Mouse (Mus musculus): ENCODE measurements at regions not wholly inside any gene's neighbourhood (a gene's known extent, or its start where the extent isn't known, plus 50 kb on each side); places are given as distances from the start of the nearest gene placed in this dataset.
"Not testable (repeated sequence)": the region's sequence is repeated elsewhere in the genome, so short reads cannot be mapped to it uniquely, and the experiment has no call there.

DNA sequence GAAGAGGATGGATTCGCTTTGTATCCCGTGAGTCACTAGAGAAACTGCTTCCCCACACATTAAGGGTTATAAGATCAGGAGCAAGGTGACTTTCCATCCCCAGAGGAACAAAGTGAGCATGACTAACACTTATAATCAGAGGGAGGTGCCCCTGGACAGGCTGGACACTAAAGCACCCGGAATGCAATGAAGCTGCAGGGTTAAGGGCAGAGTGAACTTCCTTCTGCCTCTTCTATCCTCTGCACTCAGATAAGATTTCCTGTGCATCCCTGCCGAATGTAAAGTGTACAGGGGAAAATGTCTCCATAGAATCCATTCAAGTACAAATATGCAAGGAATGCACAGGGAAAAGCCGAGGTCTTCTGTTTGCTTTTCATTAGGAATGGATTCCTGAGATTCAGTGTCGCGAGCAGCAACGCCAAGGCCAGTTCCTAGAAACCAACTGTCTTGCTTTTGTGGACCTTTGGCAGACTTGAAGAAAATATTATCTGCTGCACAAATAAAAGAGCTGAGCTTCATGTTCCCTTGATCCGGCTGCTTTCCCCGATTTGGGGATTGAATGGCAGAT is 58.5 kb upstream of the Fbxl7 start:
- DNase-seq (ENCODE audit: low spot score in 2 of 2), result no peak

DNA sequence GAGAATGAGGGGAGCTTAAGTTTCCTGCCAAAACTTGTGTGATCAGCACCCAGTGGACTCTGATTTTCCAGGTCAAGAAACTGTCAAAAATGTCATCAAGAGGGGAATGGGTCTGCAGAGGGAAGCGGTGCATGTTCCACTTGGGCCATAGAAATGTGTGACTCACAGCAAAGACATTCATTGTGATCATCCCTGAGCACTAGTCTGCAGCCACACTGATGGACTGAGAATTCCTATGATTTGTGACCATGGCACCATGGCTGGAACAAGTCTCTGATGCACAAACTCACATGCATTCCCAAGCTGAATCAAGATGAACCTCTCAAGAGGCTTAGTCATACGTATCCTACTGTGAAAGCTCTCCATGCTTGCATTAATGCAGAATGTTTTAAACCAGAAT is 63.6 kb upstream of the Fbxl7 start:
- DNase-seq (ENCODE audit: low spot score in 2 of 2), result no peak

DNA sequence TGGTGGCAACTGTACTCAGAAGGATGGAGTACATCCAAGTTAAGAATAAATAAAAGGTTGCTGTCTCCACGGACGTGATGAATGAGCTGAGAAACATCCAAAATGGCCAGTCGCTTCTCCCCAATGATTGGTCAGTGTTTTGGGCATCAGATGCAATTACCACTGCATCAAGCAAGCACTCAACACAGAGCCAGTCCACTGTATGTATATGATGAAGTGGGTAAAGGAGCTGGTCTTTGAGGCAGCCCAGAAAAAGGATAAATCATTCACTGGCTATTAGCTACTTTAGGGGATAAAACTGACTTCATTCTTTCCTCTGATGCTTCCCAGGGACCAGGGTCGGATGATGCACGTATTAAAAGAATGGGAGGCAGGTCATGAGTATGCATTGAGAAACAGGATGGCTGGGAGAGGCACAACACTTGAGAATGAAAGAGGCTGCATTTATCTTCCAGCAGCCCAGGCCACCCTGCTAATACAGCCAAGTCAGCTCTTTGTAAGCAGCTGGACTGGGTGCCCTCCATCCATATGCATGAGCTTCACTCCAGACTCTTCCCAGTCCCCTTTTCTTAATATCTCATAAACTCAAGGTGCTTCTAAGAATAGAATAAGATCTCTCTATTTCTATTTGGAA is 73.1 kb upstream of the Fbxl7 start:
- DNase-seq (ENCODE audit: low spot score in 2 of 2), result no peak

DNA sequence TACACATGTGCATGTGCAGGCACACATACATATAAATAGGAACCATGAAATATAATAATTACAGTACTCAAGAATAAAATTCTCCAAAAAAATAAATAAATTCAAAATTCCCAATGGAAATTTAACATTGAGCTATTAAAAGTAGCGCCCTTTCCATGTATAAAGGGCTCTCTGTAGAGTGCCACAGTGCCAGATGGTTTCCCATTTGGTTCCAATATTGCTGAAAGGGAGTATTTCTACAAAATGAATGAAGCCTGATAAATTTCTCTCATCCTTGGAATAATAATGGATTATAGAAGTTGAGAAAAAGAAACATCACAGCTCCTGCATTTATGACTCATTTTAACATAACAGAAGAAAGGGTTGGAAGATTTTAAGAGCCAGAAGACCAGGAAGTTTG is 75.4 kb upstream of the Fbxl7 start:
- DNase-seq (ENCODE audit: low spot score in 2 of 2), result peak in 1 of 2 experiments; percentile 22

- DNase-seq (ENCODE audit: low spot score in 2 of 2), result no peak
Measured at GRCm38 (mm10) chr15:26993054-26993453, 97.7 kb upstream of the Fbxl7 start.

- DNase-seq (ENCODE audit: low spot score in 2 of 2), result no peak
Measured at GRCm38 (mm10) chr15:27009069-27009468, 113.7 kb upstream of the Fbxl7 start.

DNA sequence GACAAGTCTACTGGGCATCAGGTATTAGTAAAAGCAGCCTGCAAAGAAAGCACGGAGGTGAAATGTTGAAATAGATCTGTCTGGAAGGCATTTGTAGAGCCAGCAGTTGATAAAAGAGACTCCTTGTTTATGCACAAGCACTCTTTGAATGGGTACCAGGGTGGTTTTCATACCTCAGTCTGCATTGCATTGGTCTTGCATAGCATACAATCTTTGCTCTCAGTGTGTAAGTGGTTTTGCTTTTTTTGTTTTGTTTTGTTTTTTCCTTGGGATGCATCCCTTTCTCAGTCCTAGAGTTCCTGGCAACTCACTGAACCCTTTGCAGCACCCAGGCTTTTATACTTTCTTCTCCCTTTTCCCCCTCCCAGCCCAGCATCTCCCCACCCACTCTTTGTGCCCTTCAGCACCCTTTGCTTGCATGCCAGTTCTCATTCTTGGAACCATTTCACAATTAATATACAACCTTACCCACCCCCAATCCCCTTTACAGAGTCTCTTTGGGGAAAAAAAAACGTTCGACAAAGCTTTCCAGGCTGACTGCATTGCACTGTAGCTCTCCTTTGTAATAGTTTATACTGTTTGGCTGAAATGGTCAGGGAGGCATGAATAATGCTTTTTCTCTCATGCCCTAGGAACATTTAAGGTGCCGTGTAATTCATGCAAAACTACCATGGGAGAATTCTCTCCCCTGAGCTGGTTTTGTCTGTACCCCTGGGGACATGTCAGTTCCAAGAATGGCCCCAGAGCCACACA is 118.7 kb upstream of the Fbxl7 start:
- no peak for DNase-seq (ENCODE audit: low spot score in 2 of 2)

DNA sequence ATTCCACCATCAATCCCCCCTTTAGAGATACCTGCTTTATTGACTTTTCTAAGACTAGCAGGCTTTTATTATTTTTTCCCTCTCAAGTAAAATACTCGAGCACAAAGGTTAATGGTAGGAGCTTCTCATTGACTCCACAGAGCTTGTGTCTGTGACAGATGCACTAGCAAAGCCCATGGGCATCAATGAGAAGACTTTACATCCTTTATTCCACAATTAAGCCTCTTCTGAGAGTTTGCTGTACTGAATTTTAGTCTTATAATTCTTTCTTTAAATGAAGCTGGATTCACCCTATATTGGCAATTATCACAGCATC is 119.2 kb upstream of the Fbxl7 start:
- no peak for DNase-seq (ENCODE audit: low spot score in 2 of 2)

- no peak for DNase-seq (ENCODE audit: low spot score in 2 of 2)
Measured at GRCm38 (mm10) chr15:27020471-27020870, 125.1 kb upstream of the Fbxl7 start.

- no peak for DNase-seq (ENCODE audit: low spot score in 2 of 2)
Measured at GRCm38 (mm10) chr15:27033261-27033660, 137.9 kb upstream of the Fbxl7 start.

GRCm38 (mm10) chr15:27043788-27044187 is 148.4 kb upstream of the Fbxl7 start:
- DNase-seq (ENCODE audit: low spot score in 2 of 2), result no peak

- no peak for DNase-seq (ENCODE audit: low spot score in 2 of 2)
Measured at GRCm38 (mm10) chr15:27050673-27051072, 155.3 kb upstream of the Fbxl7 start.

GRCm38 (mm10) chr15:27063456-27063855 is 168.1 kb upstream of the Fbxl7 start:
- DNase-seq (ENCODE audit: low spot score in 2 of 2), result no peak

DNA sequence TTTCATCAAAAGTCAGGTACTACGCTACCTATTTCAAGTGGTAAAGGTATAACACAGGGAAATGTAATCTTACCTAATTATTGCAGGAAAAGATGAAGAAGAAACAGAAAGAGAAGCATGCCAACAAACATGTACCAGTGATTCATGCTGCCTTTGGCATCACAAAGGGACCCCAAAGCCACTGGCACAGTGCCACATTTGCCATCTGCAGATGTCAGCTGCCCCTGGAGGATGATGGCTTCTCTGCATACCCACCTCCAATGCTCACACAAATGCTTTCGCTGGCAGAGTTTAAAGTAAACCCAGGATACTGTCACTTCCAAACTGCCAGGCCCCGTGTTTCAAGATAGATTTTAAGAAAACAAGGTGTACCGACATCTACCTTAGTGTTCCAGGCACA is 168.6 kb upstream of the Fbxl7 start:
- peak; percentile 68 to 76 for DNase-seq (ENCODE audit: low spot score in 2 of 2)

GRCm38 (mm10) chr15:27067691-27068090 is 172.3 kb upstream of the Fbxl7 start:
- DNase-seq (ENCODE audit: low spot score in 2 of 2), result no peak

DNA sequence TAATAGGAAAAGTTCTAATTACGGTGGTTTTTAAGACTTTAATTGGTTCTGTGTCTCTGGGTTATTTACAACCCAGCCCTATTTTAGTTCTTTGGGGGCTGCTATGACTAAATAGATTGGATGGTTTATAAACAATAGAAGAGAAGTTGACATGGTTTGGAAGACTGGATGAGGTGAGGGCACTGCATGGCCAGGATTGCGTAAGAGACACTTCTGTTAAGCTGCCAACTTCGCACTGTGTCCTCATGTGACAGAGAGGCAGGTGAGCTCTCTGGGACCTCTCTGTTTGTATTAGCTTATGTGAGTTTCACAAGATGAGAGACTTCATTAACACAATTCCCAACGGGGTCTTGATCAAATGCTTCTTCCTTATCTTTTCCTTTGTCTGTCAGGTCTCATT is 182.5 kb upstream of the Fbxl7 start:
- DNase-seq (ENCODE audit: low spot score in 2 of 2), result no peak

DNA sequence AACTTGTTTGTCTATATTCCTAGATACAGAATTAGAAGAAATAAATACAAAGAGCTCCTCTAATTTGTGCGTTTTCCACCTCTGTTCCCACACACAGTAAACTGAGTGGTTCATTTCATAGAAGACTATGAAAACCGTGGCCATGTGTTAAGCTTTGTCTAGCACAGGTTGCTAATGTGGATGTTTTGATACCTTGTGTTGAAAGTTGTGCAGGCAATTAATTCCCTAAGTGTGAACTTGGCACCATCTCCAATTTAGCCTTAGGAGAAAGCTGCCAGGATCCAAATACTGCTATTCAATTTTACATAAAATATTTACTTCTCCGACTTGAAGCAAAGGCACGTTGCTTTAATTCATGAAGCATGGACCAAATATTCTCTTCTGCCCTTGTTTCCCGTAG is 187.4 kb upstream of the Fbxl7 start:
- DNase-seq (ENCODE audit: low spot score in 2 of 2), result no peak

DNA sequence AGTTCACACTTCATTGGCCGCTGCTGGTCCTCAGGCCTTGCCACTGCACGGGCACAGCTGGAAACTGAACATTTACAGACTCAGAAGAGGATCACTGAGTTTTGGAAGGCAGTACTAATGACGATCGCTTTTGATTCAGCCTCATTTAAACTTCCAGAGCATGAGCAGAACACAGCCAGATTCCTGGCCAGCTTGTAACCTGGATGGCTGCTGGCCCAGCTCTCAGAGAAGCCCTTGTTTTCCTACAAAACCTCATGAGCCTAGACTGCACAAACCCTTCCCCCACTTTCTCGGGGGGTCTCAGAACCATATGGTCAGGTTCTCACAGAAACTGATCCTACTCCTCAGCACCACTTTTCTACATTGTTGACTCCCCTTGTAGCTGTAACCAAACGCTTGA is 188.2 kb upstream of the Fbxl7 start:
- DNase-seq (ENCODE audit: low spot score in 2 of 2), result no peak

- DNase-seq (ENCODE audit: low spot score in 2 of 2), result no peak
Measured at GRCm38 (mm10) chr15:27089155-27089554, 193.8 kb upstream of the Fbxl7 start.

DNA sequence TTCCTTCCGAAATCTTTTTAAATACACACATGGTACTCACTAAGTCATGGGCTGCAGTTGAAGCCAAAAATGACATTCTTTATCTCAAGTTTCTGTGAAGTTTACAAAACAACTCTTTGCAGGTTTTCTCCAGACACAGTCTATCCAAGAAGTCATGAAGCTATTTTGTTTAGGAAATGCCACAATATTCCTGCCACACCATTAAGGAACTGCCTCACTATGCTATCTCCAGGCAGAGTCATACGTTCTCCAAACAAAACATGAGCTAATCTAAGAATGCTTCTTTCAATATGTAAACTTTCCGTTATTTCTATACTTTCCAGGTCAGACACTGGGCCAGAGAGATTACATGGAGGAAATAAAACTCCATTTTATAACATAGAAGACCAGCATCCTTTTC is 198.7 kb upstream of the Fbxl7 start:
- DNase-seq (ENCODE audit: low spot score in 2 of 2), result no peak

- DNase-seq (ENCODE audit: low spot score in 2 of 2), result peak; percentile 12 to 28
Measured at GRCm38 (mm10) chr15:27095231-27095630, 199.9 kb upstream of the Fbxl7 start.

DNA sequence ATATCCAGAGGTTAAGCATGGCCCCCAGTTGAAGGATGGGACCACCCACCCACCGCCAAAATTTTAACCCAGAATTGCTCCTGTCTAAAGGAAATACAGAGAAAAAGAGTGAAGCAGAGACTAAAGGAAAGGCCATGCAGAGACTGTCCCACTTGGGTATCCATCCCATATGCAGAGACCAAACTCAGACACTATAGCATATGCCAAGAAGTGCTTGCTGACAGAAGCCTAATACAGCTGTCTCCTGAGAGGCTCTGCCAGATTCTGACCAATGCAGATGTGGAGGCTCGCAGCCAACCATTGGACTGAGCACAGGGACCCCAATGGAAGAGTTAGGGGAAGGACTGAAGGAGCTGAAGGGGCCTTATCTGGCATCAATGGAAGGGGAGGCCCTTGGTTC is 206.2 kb upstream of the Fbxl7 start:
- not testable (repeated sequence) for DNase-seq (ENCODE audit: low spot score in 2 of 2)

GRCm38 (mm10) chr15:27109130-27109529 is 213.8 kb upstream of the Fbxl7 start:
- no peak for DNase-seq (ENCODE audit: low spot score in 2 of 2)
